Mouse (Mus musculus): Measurements from ENCODE around the gene Oprd1. TPM values are rescaled to one million over a fixed set of nuclear protein-coding genes. Genes with fewer than 3 reads are reported as not detected.
A peak's percentile ranks its signal among the peaks of the same experiment; 100 is the strongest.

Oprd1 gene
- polyA plus RNA-seq, 1 experiment from 2014 or later = not detected

DNA sequence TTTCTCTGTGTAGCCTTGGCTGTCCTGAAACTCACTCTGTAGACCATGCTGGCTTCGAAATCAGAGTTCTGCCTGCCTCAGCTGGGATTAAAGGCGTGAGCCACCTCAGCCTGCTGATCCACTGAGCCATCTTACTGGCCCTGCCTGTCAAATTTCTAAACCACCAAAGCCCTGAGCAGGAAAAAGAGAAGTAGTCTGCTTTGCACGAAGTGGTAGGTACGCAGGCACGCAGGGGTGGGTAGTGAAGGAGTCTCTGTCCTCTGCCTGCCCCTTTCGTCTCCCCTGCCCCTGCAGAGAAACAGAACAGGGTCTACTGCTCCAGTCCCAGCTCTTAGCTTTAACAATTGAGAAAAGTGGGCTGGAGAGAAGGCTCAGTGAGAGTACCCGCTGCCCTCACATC is 59.2 kb downstream of the Oprd1 start:
- no peak overlapping the region for H3K4me3 ChIP-seq (ENCODE audit: low read depth, low read length)
- WGBS = 86% methylated on average over 7 of the region's 7 CpGs
- H3K9me3 ChIP-seq (ENCODE audit: control insufficient read depth, low read length) = no peaks in the 10 kb centered on the region
- no peaks in the 10 kb centered on the region; the same call in 1 of the 2 replicates for H3K27me3 ChIP-seq (ENCODE audit: control insufficient read depth, insufficient read depth, low read length)
- H3K36me3 ChIP-seq (ENCODE audit: control insufficient read depth, insufficient read depth, low read length) = no peaks in the 10 kb centered on the region
- no peak overlapping the region for H3K4me2 ChIP-seq (ENCODE audit: low read depth, low read length, severe bottlenecking)
- DNase-seq (ENCODE audit: low spot score) (no peak), ATAC-seq (replicated peaks; ENCODE audit: low FRiP score) (no peak)
- no peak overlapping the region for H3K27ac ChIP-seq (ENCODE audit: low read depth, low read length)
- H3K4me1 ChIP-seq (replicated peaks; ENCODE audit: control insufficient read depth, insufficient read depth, low read length) = peaks cover 2% of the 10 kb centered on the region; the same call in 1 of the 2 replicates
- no peak overlapping the region for H3K9ac ChIP-seq (ENCODE audit: low read length)

DNA sequence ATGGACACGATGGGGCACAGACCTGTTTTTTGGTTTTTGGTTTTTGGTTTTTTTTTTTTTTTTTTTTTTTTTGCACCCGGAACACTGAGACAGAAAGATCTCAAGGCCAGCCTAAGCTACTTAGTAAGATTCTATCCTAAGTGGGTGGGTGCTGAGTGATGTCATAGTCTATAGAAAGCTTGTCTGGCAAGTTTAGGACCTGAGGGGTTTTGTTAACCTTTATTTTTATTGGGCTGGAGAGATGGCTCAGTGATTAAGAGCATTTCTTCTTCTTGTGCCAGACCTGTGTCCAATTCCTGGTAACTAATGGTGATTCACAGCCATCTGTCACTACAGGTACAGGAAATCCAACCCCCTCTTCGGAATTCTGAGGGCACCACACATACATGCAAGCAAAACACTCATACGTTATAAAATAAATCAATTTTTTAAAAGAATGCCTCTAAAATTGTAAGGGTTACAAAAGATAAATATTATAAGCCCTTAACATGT is 63.7 kb downstream of the Oprd1 start:
- no peaks in the 10 kb centered on the region for H3K36me3 ChIP-seq (ENCODE audit: control insufficient read depth, insufficient read depth, low read length)
- no peak for ATAC-seq (replicated peaks; ENCODE audit: low FRiP score)

DNA sequence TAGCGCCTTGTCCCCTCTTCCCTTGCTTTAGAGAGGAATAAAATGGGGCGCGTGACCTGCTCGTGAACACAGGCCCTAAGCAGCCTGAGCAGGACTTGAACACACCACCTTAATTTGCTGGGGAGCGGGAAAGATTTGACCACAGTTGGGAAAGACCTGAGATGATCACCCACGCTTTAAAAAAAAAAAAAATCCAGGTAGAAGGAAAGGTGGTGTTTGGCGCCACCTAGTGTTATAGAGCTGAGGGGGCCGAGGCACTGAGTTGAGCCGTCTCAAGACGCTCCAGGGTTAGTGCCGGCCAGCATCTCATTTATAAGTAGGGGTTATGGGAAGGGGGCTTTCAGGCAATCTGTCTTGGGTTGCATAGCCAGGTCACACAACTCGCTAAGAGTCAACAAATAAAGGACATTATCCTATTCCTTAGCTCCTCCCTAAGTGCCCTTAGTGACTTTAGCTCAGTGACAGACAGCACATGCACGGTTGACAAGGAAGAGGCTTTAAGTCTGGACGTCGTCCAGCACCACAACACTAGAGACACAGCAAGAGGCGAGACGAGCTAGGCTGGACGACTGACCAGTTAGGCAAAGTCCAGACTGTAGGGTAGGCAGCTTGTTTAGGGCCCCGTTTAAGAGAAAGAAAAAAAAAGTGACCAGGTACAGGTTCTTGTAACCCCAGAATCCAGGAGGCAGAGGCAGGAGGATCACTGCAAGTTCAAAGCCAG is 64.6 kb downstream of the Oprd1 start:
- WGBS = 14% methylated on average over 19 of the region's 19 CpGs
- DNase-seq (ENCODE audit: low spot score) = peak; percentile 87
- peaks cover 10% of the 10 kb centered on the region; the same call in 1 of the 2 replicates for H3K27me3 ChIP-seq (ENCODE audit: control insufficient read depth, insufficient read depth, low read length)
- no peak overlapping the region for H3K27ac ChIP-seq (ENCODE audit: low read depth, low read length)
- H3K4me1 ChIP-seq (replicated peaks; ENCODE audit: control insufficient read depth, insufficient read depth, low read length) = peaks cover 6% of the 10 kb centered on the region; the same call in 1 of the 2 replicates
- 0 out of 2 replicates have a peak overlapping the region, but pooled peaks have one; percentile 12 for H3K4me2 ChIP-seq (ENCODE audit: low read depth, low read length, severe bottlenecking)
- H3K9ac ChIP-seq (ENCODE audit: low read length) = no peak overlapping the region
- no peaks in the 10 kb centered on the region for H3K9me3 ChIP-seq (ENCODE audit: control insufficient read depth, low read length)
- H3K4me3 ChIP-seq (ENCODE audit: low read depth, low read length) = no peak overlapping the region
- H3K36me3 ChIP-seq (ENCODE audit: control insufficient read depth, insufficient read depth, low read length) = no peaks in the 10 kb centered on the region
- ATAC-seq (replicated peaks; ENCODE audit: low FRiP score) = no peak

More for the DNA sequence above, 63.7 kb downstream of the Oprd1 start:
- H3K9ac ChIP-seq (ENCODE audit: low read length) = no peak overlapping the region
- DNase-seq (ENCODE audit: low spot score) = no peak
- no peak overlapping the region for H3K4me3 ChIP-seq (ENCODE audit: low read depth, low read length)
- peaks cover 6% of the 10 kb centered on the region; the same call in 1 of the 2 replicates for H3K4me1 ChIP-seq (replicated peaks; ENCODE audit: control insufficient read depth, insufficient read depth, low read length)
- H3K4me2 ChIP-seq (ENCODE audit: low read depth, low read length, severe bottlenecking) = no peak overlapping the region
- no peak overlapping the region for H3K27ac ChIP-seq (ENCODE audit: low read depth, low read length)
- 70% methylated on average over 4 of the region's 4 CpGs for WGBS
- H3K9me3 ChIP-seq (ENCODE audit: control insufficient read depth, low read length) = no peaks in the 10 kb centered on the region
- peaks cover 10% of the 10 kb centered on the region; the same call in 1 of the 2 replicates for H3K27me3 ChIP-seq (ENCODE audit: control insufficient read depth, insufficient read depth, low read length)

DNA sequence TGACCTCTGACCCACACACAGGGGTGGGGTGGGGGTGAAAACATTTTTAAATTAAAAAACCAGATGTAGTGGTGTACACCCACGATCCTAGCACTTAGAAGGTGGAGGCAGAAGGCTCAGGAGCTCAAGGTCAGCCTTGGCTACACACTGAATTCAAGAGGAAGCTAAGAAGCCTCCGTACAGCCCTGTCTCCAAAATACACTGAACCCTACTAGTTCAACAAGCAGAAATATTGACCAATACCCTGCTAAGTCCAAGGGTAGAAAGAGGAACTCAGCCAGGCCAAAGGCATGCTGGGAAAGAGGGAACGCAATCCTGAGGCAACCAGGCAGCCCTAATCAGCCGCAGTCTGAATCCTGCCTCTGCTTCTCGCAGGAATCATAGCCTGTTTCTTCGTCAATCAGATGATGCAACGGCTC is 66.0 kb downstream of the Oprd1 start:
- H3K4me3 ChIP-seq (ENCODE audit: low read depth, low read length) = no peak overlapping the region
- 55% methylated on average over 7 of the region's 7 CpGs for WGBS
- no peaks in the 10 kb centered on the region for H3K9me3 ChIP-seq (ENCODE audit: control insufficient read depth, low read length)
- peaks cover 6% of the 10 kb centered on the region; the same call in 1 of the 2 replicates for H3K4me1 ChIP-seq (replicated peaks; ENCODE audit: control insufficient read depth, insufficient read depth, low read length)
- DNase-seq (ENCODE audit: low spot score) (no peak), ATAC-seq (replicated peaks; ENCODE audit: low FRiP score) (no peak)
- no peak overlapping the region for H3K9ac ChIP-seq (ENCODE audit: low read length)
- H3K27ac ChIP-seq (ENCODE audit: low read depth, low read length) = no peak overlapping the region
- no peaks in the 10 kb centered on the region for H3K36me3 ChIP-seq (ENCODE audit: control insufficient read depth, insufficient read depth, low read length)
- H3K4me2 ChIP-seq (ENCODE audit: low read depth, low read length, severe bottlenecking) = no peak overlapping the region
- H3K27me3 ChIP-seq (ENCODE audit: control insufficient read depth, insufficient read depth, low read length) = peaks cover 10% of the 10 kb centered on the region; the same call in 1 of the 2 replicates

DNA sequence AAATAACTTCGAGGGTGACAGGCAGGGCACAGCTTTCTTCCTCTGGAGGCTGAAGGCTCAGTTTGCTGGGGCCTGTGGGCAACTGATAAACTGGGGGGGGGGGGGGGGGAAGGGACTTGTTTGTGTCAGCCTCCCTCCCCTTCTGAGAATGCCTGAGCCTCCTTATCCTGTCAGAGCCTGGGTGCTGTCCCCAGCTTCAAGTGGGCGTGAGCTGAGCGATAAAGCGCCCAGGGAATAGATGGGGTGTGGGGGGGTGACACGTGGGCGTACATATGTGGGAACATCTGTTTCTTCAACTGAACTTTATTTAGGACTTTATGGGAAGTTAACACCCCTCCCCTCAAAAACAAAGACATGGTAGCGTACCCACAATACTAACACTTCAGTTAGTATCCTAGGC is 66.8 kb downstream of the Oprd1 start:
- H3K9ac ChIP-seq (ENCODE audit: low read length) = no peak overlapping the region
- DNase-seq (ENCODE audit: low spot score) (peak; percentile 58), ATAC-seq (replicated peaks; ENCODE audit: low FRiP score) (no peak)
- no peak overlapping the region for H3K4me2 ChIP-seq (ENCODE audit: low read depth, low read length, severe bottlenecking)
- H3K4me3 ChIP-seq (ENCODE audit: low read depth, low read length) = no peak overlapping the region
- H3K9me3 ChIP-seq (ENCODE audit: control insufficient read depth, low read length) = no peaks in the 10 kb centered on the region
- peaks cover 13% of the 10 kb centered on the region; the same call in 1 of the 2 replicates for H3K27me3 ChIP-seq (ENCODE audit: control insufficient read depth, insufficient read depth, low read length)
- no peaks in the 10 kb centered on the region for H3K36me3 ChIP-seq (ENCODE audit: control insufficient read depth, insufficient read depth, low read length)
- peaks cover 6% of the 10 kb centered on the region; the same call in 1 of the 2 replicates for H3K4me1 ChIP-seq (replicated peaks; ENCODE audit: control insufficient read depth, insufficient read depth, low read length)
- WGBS = 63% methylated on average over 7 of the region's 7 CpGs
- H3K27ac ChIP-seq (ENCODE audit: low read depth, low read length) = no peak overlapping the region

DNA sequence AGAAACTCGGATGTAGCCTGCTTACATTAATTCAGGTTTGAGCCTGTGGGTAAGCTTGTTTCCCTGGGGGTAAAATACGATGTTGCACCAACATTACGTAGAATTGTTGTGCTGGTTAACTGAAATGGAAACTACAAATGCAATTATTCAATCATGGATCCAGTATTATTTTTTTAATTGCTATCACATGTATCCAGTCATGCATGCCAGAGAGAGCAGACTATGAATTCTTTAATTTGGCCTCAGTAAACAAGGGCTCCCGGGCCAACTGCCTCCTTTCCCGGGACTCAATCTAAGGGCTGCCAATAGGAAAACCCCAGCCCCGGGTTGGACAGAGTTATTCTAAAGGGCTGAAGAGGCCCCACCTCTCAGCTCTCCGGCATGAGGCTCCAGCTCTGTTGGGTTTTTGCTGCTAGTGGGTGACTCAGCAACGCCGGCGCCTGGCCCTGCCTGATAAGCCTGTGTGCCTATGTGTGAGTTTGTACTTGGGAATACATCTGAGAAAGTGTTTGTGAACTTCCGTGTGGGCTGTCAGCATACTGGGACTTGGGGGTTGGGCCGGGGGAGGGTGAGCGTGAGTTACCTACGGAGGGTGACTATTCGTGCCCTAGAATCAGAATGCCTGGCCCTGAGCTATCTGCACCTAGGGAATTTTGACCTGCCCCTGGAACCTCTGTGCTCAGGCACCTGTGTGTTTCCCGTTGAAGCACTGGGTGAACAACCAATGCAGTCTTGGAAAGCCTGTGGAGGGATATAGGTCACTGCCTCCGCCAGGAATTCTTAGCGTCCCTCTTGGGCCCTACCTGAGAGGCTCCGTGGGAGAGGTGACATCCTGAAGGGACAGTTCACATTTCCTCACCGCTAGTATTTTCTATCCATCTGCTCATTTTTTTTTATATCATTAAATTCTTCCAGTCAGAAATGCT is 67.5 kb downstream of the Oprd1 start:
- Histone ChIP-seq H3K27ac (ENCODE audit: low read depth, low read length) (peak overlapping the region; percentile 44; the same call in 1 of the 2 replicates), H3K36me3 (ENCODE audit: control insufficient read depth, insufficient read depth, low read length) (no peaks in the 10 kb centered on the region), H3K9ac (ENCODE audit: low read length) (no peak overlapping the region), H3K4me3 (ENCODE audit: low read depth, low read length) (no peak overlapping the region), H3K27me3 (ENCODE audit: control insufficient read depth, insufficient read depth, low read length) (peaks cover 13% of the 10 kb centered on the region; the same call in 1 of the 2 replicates), H3K4me2 (ENCODE audit: low read depth, low read length, severe bottlenecking) (peak overlapping the region; percentile 12; the same call in 1 of the 2 replicates), H3K4me1 (replicated peaks; ENCODE audit: control insufficient read depth, insufficient read depth, low read length) (peaks cover 6% of the 10 kb centered on the region; the same call in 1 of the 2 replicates), H3K9me3 (ENCODE audit: control insufficient read depth, low read length) (no peaks in the 10 kb centered on the region)
- DNase-seq (ENCODE audit: low spot score) = peak; percentile 66
- WGBS = 20% methylated on average over 20 of the region's 20 CpGs
- ATAC-seq (replicated peaks; ENCODE audit: low FRiP score) = no peak

DNA sequence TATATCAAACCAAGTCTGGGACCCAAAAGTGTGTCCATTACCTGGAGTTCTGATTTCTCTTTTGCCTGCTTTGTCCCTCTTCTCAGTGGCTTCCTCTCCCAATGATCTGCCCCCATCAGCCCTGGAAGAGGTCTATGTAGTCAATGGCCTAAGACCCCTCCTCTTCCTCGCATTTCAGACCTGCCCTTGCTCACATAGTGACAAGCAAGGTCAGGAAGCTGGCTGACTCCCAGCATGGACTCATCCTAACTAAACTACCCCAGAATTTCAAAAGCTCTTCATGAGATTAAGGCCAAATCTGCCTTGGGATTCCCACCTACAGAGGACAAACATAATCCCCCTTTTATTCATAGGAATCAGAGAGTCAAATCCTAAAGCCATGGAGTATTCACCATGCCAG is 68.5 kb downstream of the Oprd1 start:
- H3K4me3 ChIP-seq (ENCODE audit: low read depth, low read length) = no peak overlapping the region
- no peaks in the 10 kb centered on the region for H3K9me3 ChIP-seq (ENCODE audit: control insufficient read depth, low read length)
- no peak overlapping the region for H3K9ac ChIP-seq (ENCODE audit: low read length)
- peak overlapping the region; percentile 96; the same call in 1 of the 2 replicates for H3K4me2 ChIP-seq (ENCODE audit: low read depth, low read length, severe bottlenecking)
- peaks cover 13% of the 10 kb centered on the region; the same call in 1 of the 2 replicates for H3K27me3 ChIP-seq (ENCODE audit: control insufficient read depth, insufficient read depth, low read length)
- H3K27ac ChIP-seq (ENCODE audit: low read depth, low read length) = no peak overlapping the region
- H3K4me1 ChIP-seq (replicated peaks; ENCODE audit: control insufficient read depth, insufficient read depth, low read length) = peaks cover 6% of the 10 kb centered on the region; the same call in 1 of the 2 replicates
- ATAC-seq (replicated peaks; ENCODE audit: low FRiP score) (no peak), DNase-seq (ENCODE audit: low spot score) (no peak)
- no peaks in the 10 kb centered on the region for H3K36me3 ChIP-seq (ENCODE audit: control insufficient read depth, insufficient read depth, low read length)
- WGBS = 26% methylated on average over 1 of the region's 1 CpGs

Measured in forebrain, embryonic 11.5 days (tissue).